ENCODE assay signal across 11 mouse cellular contexts in genomic region chr8:103938283-103939230, GRCm38 (mm10).
A peak's percentile ranks its signal among the peaks of the same experiment; 100 is the strongest.
DNase-seq lines count a peak whose midpoint lies in the region; ATAC-seq and TF ChIP-seq lines count a peak whose summit lies in the region.
"Had no signal": no experiment of that assay in that cellular context is flagged by ENCODE, and none has a peak within 500 bp of the region (broad histone marks: within the 10 kb centered on the region; RNA-seq: fewer than 3 reads in every experiment).

No protein-coding gene starts in this region.

- no peaks in the 10 kb centered on the region for H3K27me3 ChIP-seq in limb, embryonic 14.5 days (ENCODE audit: control insufficient read depth, insufficient read depth, low read length)
- no peaks in the 10 kb centered on the region for H3K27me3 ChIP-seq in limb, embryonic 10.5 days (ENCODE audit: low read depth, poor library complexity, severe bottlenecking)
- no peaks in the 10 kb centered on the region for H3K27me3 ChIP-seq in midbrain, postnatal 0 days (ENCODE audit: insufficient read depth, low read length)
- no peaks in the 10 kb centered on the region for H3K27me3 ChIP-seq in liver, postnatal 0 days (ENCODE audit: insufficient read depth, low read length)
- H3K27me3 ChIP-seq: liver, embryonic 12.5 days had no signal

- H3K27ac ChIP-seq in limb, embryonic 14.5 days (replicated peaks; ENCODE audit: low read depth, low read length), result no peak overlapping the region
- H3K27ac ChIP-seq in limb, embryonic 10.5 days, result no peak overlapping the region
- H3K27ac ChIP-seq in midbrain, postnatal 0 days (ENCODE audit: low read depth, low read length), result no peak overlapping the region
- H3K27ac ChIP-seq in liver, postnatal 0 days (ENCODE audit: low read depth), result no peak overlapping the region
- H3K27ac ChIP-seq: liver, embryonic 12.5 days had no signal

- TF ChIP-seq POLR2A in limb, embryonic 14.5 days (IDR thresholded peaks at IDR 0.05; ENCODE audit: borderline replicate concordance, extremely low read depth, insufficient read depth, insufficient read length), result no peak

- TF ChIP-seq EP300 in liver, postnatal 0 days (IDR thresholded peaks at IDR 0.05; ENCODE audit: low read depth), result no peak

- no peak for TF ChIP-seq CTCF in midbrain, postnatal 0 days (IDR thresholded peaks at IDR 0.05)
- no peak for TF ChIP-seq CTCF in liver, postnatal 0 days (IDR thresholded peaks at IDR 0.05; ENCODE audit: low read depth)

- no peak overlapping the region for H3K9ac ChIP-seq in limb, embryonic 14.5 days (ENCODE audit: low read depth, low read length, severe bottlenecking)
- no peak overlapping the region for H3K9ac ChIP-seq in midbrain, postnatal 0 days (replicated peaks; ENCODE audit: low read length, poor library complexity, severe bottlenecking)
- H3K9ac ChIP-seq in liver, postnatal 0 days (replicated peaks), result no peak overlapping the region
- H3K9ac ChIP-seq: liver, embryonic 12.5 days had no signal

- no peaks in the 10 kb centered on the region for H3K9me3 ChIP-seq in limb, embryonic 14.5 days (ENCODE audit: control insufficient read depth, low read length)
- H3K9me3 ChIP-seq in limb, embryonic 10.5 days (replicated peaks), result no peaks in the 10 kb centered on the region
- no peaks in the 10 kb centered on the region for H3K9me3 ChIP-seq in midbrain, postnatal 0 days (ENCODE audit: low read length)
- H3K9me3 ChIP-seq in liver, postnatal 0 days (ENCODE audit: low read length), result peaks cover 3% of the 10 kb centered on the region; the same call in 1 of the 2 replicates

- DNase-seq in adrenal gland, postnatal 14 days, result peak; percentile 20
- no peak for DNase-seq in adrenal gland, adult (ENCODE audit: inconsistent age in 2 of 2, low spot score in 1 of 2)
- DNase-seq in limb, embryonic 14.5 days (ENCODE audit: low spot score), result peak; percentile 11
- no peak for DNase-seq in limb, embryonic 10.5 days (ENCODE audit: low spot score)
- peak; percentile 54 to 64 for DNase-seq in frontal cortex, postnatal 36 days (ENCODE audit: low spot score in 2 of 2)
- DNase-seq in midbrain, postnatal 0 days (ENCODE audit: low spot score), result peak; percentile 85
- no peak for DNase-seq in urinary bladder, adult 18-20 months (ENCODE audit: low spot score in 2 of 2)
- no peak for DNase-seq in liver, postnatal 0 days
- DNase-seq: gastrocnemius, postnatal 25 days had no signal

- ATAC-seq in limb, embryonic 14.5 days (ENCODE audit: low FRiP score, low read depth), result no peak
- ATAC-seq in midbrain, postnatal 0 days (ENCODE audit: low FRiP score), result no peak
- ATAC-seq in liver, postnatal 0 days, result no peak
- ATAC-seq: intestine, postnatal 0 days; liver, embryonic 12.5 days had no signal

- WGBS in limb, embryonic 14.5 days, result 32% methylated on average over 11 of the region's 11 CpGs
- 48% methylated on average over 11 of the region's 11 CpGs for WGBS in limb, embryonic 10.5 days
- 31% methylated on average over 11 of the region's 11 CpGs for WGBS in midbrain, postnatal 0 days
- 50% methylated on average over 11 of the region's 11 CpGs for WGBS in liver, postnatal 0 days (ENCODE audit: insufficient replicate concordance)

- peaks cover 9% of the 10 kb centered on the region for H3K4me1 ChIP-seq in limb, embryonic 14.5 days (ENCODE audit: control insufficient read depth, insufficient read depth, low read length)
- H3K4me1 ChIP-seq in limb, embryonic 10.5 days, result peaks cover 4% of the 10 kb centered on the region; the same call in 1 of the 2 replicates
- no peaks in the 10 kb centered on the region for H3K4me1 ChIP-seq in midbrain, postnatal 0 days (ENCODE audit: insufficient read depth, low read length)
- H3K4me1 ChIP-seq in liver, postnatal 0 days (ENCODE audit: insufficient read depth), result no peaks in the 10 kb centered on the region
- H3K4me1 ChIP-seq: liver, embryonic 12.5 days had no signal

- H3K4me3 ChIP-seq in limb, embryonic 14.5 days (replicated peaks; ENCODE audit: low read length), result no peak overlapping the region
- H3K4me3 ChIP-seq in limb, embryonic 10.5 days, result no peak overlapping the region
- H3K4me3 ChIP-seq in midbrain, postnatal 0 days (ENCODE audit: low read depth, low read length), result no peak overlapping the region
- no peak overlapping the region for H3K4me3 ChIP-seq in liver, postnatal 0 days (ENCODE audit: low read depth, low read length)
- H3K4me3 ChIP-seq: liver, embryonic 12.5 days had no signal

- H3K36me3 ChIP-seq in limb, embryonic 14.5 days (ENCODE audit: control insufficient read depth, insufficient read depth, low read length), result no peaks in the 10 kb centered on the region
- no peaks in the 10 kb centered on the region for H3K36me3 ChIP-seq in limb, embryonic 10.5 days
- H3K36me3 ChIP-seq in midbrain, postnatal 0 days (ENCODE audit: insufficient read depth, low read length), result no peaks in the 10 kb centered on the region
- H3K36me3 ChIP-seq in liver, postnatal 0 days (replicated peaks; ENCODE audit: insufficient read depth, low read length), result no peaks in the 10 kb centered on the region
- H3K36me3 ChIP-seq: liver, embryonic 12.5 days had no signal

- no peak overlapping the region for H3K4me2 ChIP-seq in limb, embryonic 14.5 days (replicated peaks; ENCODE audit: low read depth, low read length, severe bottlenecking)
- no peak overlapping the region for H3K4me2 ChIP-seq in midbrain, postnatal 0 days (ENCODE audit: low read depth, low read length, poor library complexity, severe bottlenecking)
- no peak overlapping the region for H3K4me2 ChIP-seq in liver, postnatal 0 days (ENCODE audit: low read depth, low read length)
- H3K4me2 ChIP-seq: liver, embryonic 12.5 days had no signal

Comparison
In these comparisons a context has a peak if more than half of its experiments do, and no peak if none do; other contexts are left out.
1. DNase-seq: peak in adrenal gland, postnatal 14 days (single experiment), limb, embryonic 14.5 days (single experiment), frontal cortex, postnatal 36 days (2 of 2) and midbrain, postnatal 0 days (single experiment); none in adrenal gland, adult (0 of 2), limb, embryonic 10.5 days (single experiment), urinary bladder, adult 18-20 months (0 of 2) and liver, postnatal 0 days (single experiment).